Mouse (Mus musculus) midbrain, embryonic 12.5 days (tissue): Measurements from ENCODE around the gene Tmem182. TPM values are rescaled to one million over a fixed set of nuclear protein-coding genes. Genes with fewer than 3 reads are reported as not detected.

Experiments used
- ATAC-seq: fragments of 200-750 bp; cut with Nextera tagmentation; 2 replicates; pipeline ENCODE4 v1.8.0; 2017; ENCODE audit warnings: low read depth, moderate TSS enrichment, moderate library complexity; ENCODE audit not compliant: low FRiP score
- H3K27ac ChIP-seq: fragments of 300-500 bp; sonication (generic); replicated peaks from 2 replicates; pipeline ENCODE4 v1.5.1; 2016; ENCODE audit warnings: mild to moderate bottlenecking
- H3K27me3 ChIP-seq: fragments of 300-500 bp; sonication (generic); 2 replicates; pipeline ENCODE4 v1.6.1; 2016; ENCODE audit warnings: mild to moderate bottlenecking
- H3K36me3 ChIP-seq: fragments of 300-500 bp; sonication (generic); 2 replicates; pipeline ENCODE4 v1.6.1; 2016
- H3K4me1 ChIP-seq: fragments of 300-500 bp; sonication (generic); 2 replicates; pipeline ENCODE4 v1.6.1; 2016
- H3K4me2 ChIP-seq: fragments of 300-500 bp; sonication (generic); replicated peaks from 2 replicates; pipeline ENCODE4 v1.6.1; 2016; ENCODE audit warnings: mild to moderate bottlenecking, moderate library complexity
- H3K4me3 ChIP-seq: fragments of 300-500 bp; sonication (generic); 2 replicates; pipeline ENCODE4 v1.5.1; 2016; ENCODE audit warnings: mild to moderate bottlenecking
- H3K9ac ChIP-seq: fragments of 300-500 bp; sonication (generic); replicated peaks from 2 replicates; pipeline ENCODE4 v1.6.1; 2016; ENCODE audit warnings: mild to moderate bottlenecking, moderate library complexity
- H3K9me3 ChIP-seq: fragments of 300-500 bp; sonication (generic); 2 replicates; pipeline ENCODE4 v1.6.1; 2016; ENCODE audit warnings: mild to moderate bottlenecking
- WGBS: fragments of 180-500 bp; shearing (Covaris S2); methylation state at CpG from one replicate; pipeline ENCODE4 v1.1.7; 2016; 5-methylcytosine and 5-hydroxymethylcytosine counted together
- polyA plus RNA-seq: library from polyadenylated mRNA; unstranded; fragments of >200 nt; fragmentation: Nextera tagmentation; extraction: Ambion mirVana; gene quantifications from 2 replicates; pipeline ENCODE4 v1.2.1, GENCODE M21; 2016

Tmem182 gene
- polyA plus RNA-seq, 1 experiment from 2014 or later: not detected

GRCm38 (mm10) chr1:40841032-40841761 lies 35.8 kb downstream of the Tmem182 start:
- Histone ChIP-seq H3K36me3 (no peaks in the 10 kb centered on the region), H3K9me3 (no peaks in the 10 kb centered on the region), H3K4me2 (no peak overlapping the region), H3K27ac (no peak overlapping the region), H3K4me3 (no peak overlapping the region), H3K9ac (no peak overlapping the region), H3K27me3 (no peaks in the 10 kb centered on the region), H3K4me1 (no peaks in the 10 kb centered on the region)
- 82% methylated on average over 5 of the region's 5 CpGs for WGBS
- no peak for ATAC-seq

- Histone ChIP-seq H3K27me3 (no peaks in the 10 kb centered on the region), H3K9ac (no peak overlapping the region), H3K4me2 (no peak overlapping the region), H3K4me1 (no peaks in the 10 kb centered on the region), H3K27ac (no peak overlapping the region), H3K9me3 (no peaks in the 10 kb centered on the region), H3K36me3 (no peaks in the 10 kb centered on the region), H3K4me3 (no peak overlapping the region)
- no peak for ATAC-seq
Observed at GRCm38 (mm10) chr1:40844616-40845015, 39.2 kb downstream of the Tmem182 start.

- Histone ChIP-seq H3K36me3 (no peaks in the 10 kb centered on the region), H3K9ac (no peak overlapping the region), H3K4me1 (no peaks in the 10 kb centered on the region), H3K27ac (no peak overlapping the region), H3K4me2 (no peak overlapping the region), H3K27me3 (no peaks in the 10 kb centered on the region), H3K9me3 (no peaks in the 10 kb centered on the region), H3K4me3 (no peak overlapping the region)
- no peak for ATAC-seq
- 75% methylated on average over 2 of the region's 2 CpGs for WGBS
Observed at GRCm38 (mm10) chr1:40847196-40847938, 42.0 kb downstream of the Tmem182 start.

GRCm38 (mm10) chr1:40851286-40851685 lies 45.9 kb downstream of the Tmem182 start:
- ATAC-seq: no peak
- no peak overlapping the region for H3K27ac ChIP-seq
- H3K9ac ChIP-seq: no peak overlapping the region
- no peaks in the 10 kb centered on the region for H3K27me3 ChIP-seq
- H3K4me1 ChIP-seq: no peaks in the 10 kb centered on the region
- H3K4me2 ChIP-seq: no peak overlapping the region
- H3K9me3 ChIP-seq: no peaks in the 10 kb centered on the region
- H3K36me3 ChIP-seq: no peaks in the 10 kb centered on the region
- H3K4me3 ChIP-seq: no peak overlapping the region

GRCm38 (mm10) chr1:40855268-40855667 lies 49.9 kb downstream of the Tmem182 start:
- no peaks in the 10 kb centered on the region for H3K9me3 ChIP-seq
- WGBS: 97% methylated on average over 1 of the region's 1 CpGs
- no peak for ATAC-seq
- no peaks in the 10 kb centered on the region for H3K4me1 ChIP-seq
- H3K27ac ChIP-seq: no peak overlapping the region
- H3K36me3 ChIP-seq: no peaks in the 10 kb centered on the region
- no peak overlapping the region for H3K4me2 ChIP-seq
- H3K27me3 ChIP-seq: no peaks in the 10 kb centered on the region
- H3K9ac ChIP-seq: no peak overlapping the region
- H3K4me3 ChIP-seq: no peak overlapping the region

GRCm38 (mm10) chr1:40856846-40857636 lies 51.6 kb downstream of the Tmem182 start:
- H3K9me3 ChIP-seq: no peaks in the 10 kb centered on the region
- no peak overlapping the region for H3K4me3 ChIP-seq
- no peak overlapping the region for H3K27ac ChIP-seq
- WGBS: 86% methylated on average over 4 of the region's 4 CpGs
- no peak for ATAC-seq
- H3K9ac ChIP-seq: no peak overlapping the region
- no peaks in the 10 kb centered on the region for H3K27me3 ChIP-seq
- no peak overlapping the region for H3K4me2 ChIP-seq
- H3K36me3 ChIP-seq: no peaks in the 10 kb centered on the region
- no peaks in the 10 kb centered on the region for H3K4me1 ChIP-seq

- no peaks in the 10 kb centered on the region for H3K4me1 ChIP-seq
- no peaks in the 10 kb centered on the region for H3K27me3 ChIP-seq
- no peak overlapping the region for H3K4me2 ChIP-seq
- no peak overlapping the region for H3K4me3 ChIP-seq
- no peaks in the 10 kb centered on the region for H3K9me3 ChIP-seq
- no peak overlapping the region for H3K9ac ChIP-seq
- 77% methylated on average over 6 of the region's 6 CpGs for WGBS
- H3K36me3 ChIP-seq: no peaks in the 10 kb centered on the region
- no peak for ATAC-seq
- no peak overlapping the region for H3K27ac ChIP-seq
Observed at GRCm38 (mm10) chr1:40865043-40865442, 59.6 kb downstream of the Tmem182 start.

- 77% methylated on average over 3 of the region's 3 CpGs for WGBS
- ATAC-seq: no peak
- H3K9me3 ChIP-seq: no peaks in the 10 kb centered on the region
- H3K27ac ChIP-seq: no peak overlapping the region
- no peak overlapping the region for H3K4me3 ChIP-seq
- H3K27me3 ChIP-seq: no peaks in the 10 kb centered on the region
- no peak overlapping the region for H3K9ac ChIP-seq
- H3K36me3 ChIP-seq: no peaks in the 10 kb centered on the region
- H3K4me1 ChIP-seq: no peaks in the 10 kb centered on the region
- H3K4me2 ChIP-seq: no peak overlapping the region
Observed at GRCm38 (mm10) chr1:40867106-40867505, 61.7 kb downstream of the Tmem182 start.

GRCm38 (mm10) chr1:40867651-40868050 lies 62.2 kb downstream of the Tmem182 start:
- Histone ChIP-seq H3K9ac (no peak overlapping the region), H3K27ac (no peak overlapping the region), H3K4me3 (no peak overlapping the region), H3K4me2 (no peak overlapping the region), H3K36me3 (no peaks in the 10 kb centered on the region), H3K27me3 (no peaks in the 10 kb centered on the region), H3K4me1 (no peaks in the 10 kb centered on the region), H3K9me3 (no peaks in the 10 kb centered on the region)
- 93% methylated on average over 2 of the region's 2 CpGs for WGBS
- ATAC-seq: no peak

GRCm38 (mm10) chr1:40873760-40874455 lies 68.5 kb downstream of the Tmem182 start:
- Histone ChIP-seq H3K27ac (no peak overlapping the region), H3K4me1 (no peaks in the 10 kb centered on the region; the same call in 1 of the 2 replicates), H3K27me3 (no peaks in the 10 kb centered on the region), H3K9me3 (no peaks in the 10 kb centered on the region), H3K9ac (no peak overlapping the region), H3K36me3 (no peaks in the 10 kb centered on the region), H3K4me2 (no peak overlapping the region), H3K4me3 (no peak overlapping the region)
- 64% methylated on average over 10 of the region's 10 CpGs for WGBS
- ATAC-seq: no peak

- Histone ChIP-seq H3K4me3 (no peak overlapping the region), H3K27ac (no peak overlapping the region), H3K4me2 (no peak overlapping the region), H3K27me3 (0 out of 2 replicates have a peak, but pooled peaks cover 1% of the 10 kb centered on the region), H3K9ac (no peak overlapping the region), H3K4me1 (no peaks in the 10 kb centered on the region; the same call in 1 of the 2 replicates), H3K36me3 (no peaks in the 10 kb centered on the region), H3K9me3 (no peaks in the 10 kb centered on the region)
- ATAC-seq: no peak
- WGBS: 88% methylated on average over 26 of the region's 26 CpGs
Observed at GRCm38 (mm10) chr1:40874456-40875375, 69.3 kb downstream of the Tmem182 start.
